ENCODE assay signal across 8 mouse cellular contexts in the genomic region with DNA sequence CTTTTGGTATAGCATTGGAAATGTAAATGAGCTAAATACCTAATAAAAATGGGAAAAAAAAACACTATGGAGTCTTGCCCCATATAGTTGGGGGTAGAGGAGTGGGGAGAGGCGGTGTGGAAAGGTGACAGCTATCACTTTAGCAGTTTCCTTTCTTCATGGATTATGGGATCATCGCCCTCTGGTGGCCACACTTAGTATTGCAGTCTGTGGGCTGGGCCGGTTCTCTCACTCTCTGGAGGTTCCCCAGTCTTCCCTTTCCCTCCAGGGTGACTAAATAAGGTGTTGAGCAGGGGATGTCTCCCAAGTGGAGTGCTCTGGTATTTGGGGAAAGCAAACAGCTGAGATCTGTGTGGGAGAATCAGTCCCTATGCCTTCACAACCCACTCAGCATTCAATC. TPM values are rescaled to one million over a fixed set of nuclear protein-coding genes. Genes with fewer than 3 reads are reported as not detected.
A peak's percentile ranks its signal among the peaks of the same experiment; 100 is the strongest.
DNase-seq lines count a peak whose midpoint lies in the region; ATAC-seq and TF ChIP-seq lines count a peak whose summit lies in the region.

No protein-coding gene starts in this region.

- H3K36me3 ChIP-seq in C2C12 (ENCODE audit: control insufficient read depth, insufficient read depth): no peaks in the 10 kb centered on the region
- no peaks in the 10 kb centered on the region for H3K36me3 ChIP-seq in kidney, postnatal 0 days (ENCODE audit: insufficient read depth, low read length)
- H3K36me3 ChIP-seq in liver, embryonic 13.5 days: no peaks in the 10 kb centered on the region

- H3K4me3 ChIP-seq in C2C12 (ENCODE audit: insufficient read depth, poor library complexity, severe bottlenecking): no peak overlapping the region
- no peak overlapping the region for H3K4me3 ChIP-seq in cortical plate, adult 2 months (ENCODE audit: insufficient read depth, low read length)
- H3K4me3 ChIP-seq in kidney, postnatal 0 days (replicated peaks; ENCODE audit: low read depth, low read length): no peak overlapping the region
- H3K4me3 ChIP-seq in liver, embryonic 13.5 days (replicated peaks): no peak overlapping the region

- H3K27ac ChIP-seq in cortical plate, adult 2 months (ENCODE audit: insufficient read depth, low read length): no peak overlapping the region
- no peak overlapping the region for H3K27ac ChIP-seq in kidney, postnatal 0 days
- no peak overlapping the region for H3K27ac ChIP-seq in liver, embryonic 13.5 days

- no peaks in the 10 kb centered on the region for H3K79me2 ChIP-seq in C2C12 (ENCODE audit: control insufficient read depth, insufficient read depth)

- TF ChIP-seq CTCF in C2C12 (IDR thresholded peaks at IDR 0.05; ENCODE audit: control insufficient read depth, insufficient read depth, insufficient read length): peak; percentile 72
- peak; percentile 76 for TF ChIP-seq CTCF in cortical plate, adult 2 months (IDR thresholded peaks at IDR 0.05; ENCODE audit: extremely low read depth, insufficient read depth, low read length)
- TF ChIP-seq CTCF in kidney, postnatal 0 days (IDR thresholded peaks at IDR 0.05; ENCODE audit: low read depth): peak; percentile 91

- DNase-seq in adrenal gland, adult (ENCODE audit: inconsistent age in 2 of 2, low spot score in 1 of 2): peak; percentile 73 to 93
- peak; percentile 64 for DNase-seq in gastrocnemius, postnatal 14 days
- peak; percentile 57 for DNase-seq in kidney, postnatal 0 days (ENCODE audit: low spot score)
- peak; percentile 42 for DNase-seq in liver, embryonic 13.5 days
- DNase-seq in ovary, postnatal 36 days (ENCODE audit: low spot score): peak; percentile 69
- peak; percentile 80 for DNase-seq in thymus, postnatal 14 days

- intact Hi-C loops in gastrocnemius, postnatal 14 days (cut with DNase I; ENCODE audit: low total_unique reads): no loop called here

- TF ChIP-seq POLR2A in cortical plate, adult 2 months (IDR thresholded peaks at IDR 0.05; ENCODE audit: extremely low read depth, insufficient read depth, low read length): no peak

- 7% methylated on average over 3 of the region's 3 CpGs for WGBS in kidney, postnatal 0 days
- 5% methylated on average over 3 of the region's 3 CpGs for WGBS in liver, embryonic 13.5 days (ENCODE audit: insufficient replicate concordance)

- H3K27me3 ChIP-seq in C2C12 (ENCODE audit: control insufficient read depth, insufficient read depth, insufficient read length): no peaks in the 10 kb centered on the region
- H3K27me3 ChIP-seq in kidney, postnatal 0 days (ENCODE audit: insufficient read depth, low read length): no peaks in the 10 kb centered on the region
- no peaks in the 10 kb centered on the region; the same call in 1 of the 2 replicates for H3K27me3 ChIP-seq in liver, embryonic 13.5 days

- no peaks in the 10 kb centered on the region for H3K79me3 ChIP-seq in C2C12 (ENCODE audit: low read depth)

- no peaks in the 10 kb centered on the region for H3K4me1 ChIP-seq in cortical plate, adult 2 months (ENCODE audit: control insufficient read depth, insufficient read depth, low read length)
- no peaks in the 10 kb centered on the region for H3K4me1 ChIP-seq in kidney, postnatal 0 days (replicated peaks; ENCODE audit: insufficient read depth, low read length)
- H3K4me1 ChIP-seq in liver, embryonic 13.5 days (replicated peaks): peaks cover 8% of the 10 kb centered on the region

- no peak for ATAC-seq in kidney, postnatal 0 days (replicated peaks; ENCODE audit: low FRiP score, low read depth)
- no peak for ATAC-seq in liver, embryonic 13.5 days (ENCODE audit: low read depth)

- no peaks in the 10 kb centered on the region for H3K9me3 ChIP-seq in kidney, postnatal 0 days (replicated peaks; ENCODE audit: low read length)
- no peaks in the 10 kb centered on the region for H3K9me3 ChIP-seq in liver, embryonic 13.5 days (replicated peaks)

- H3K9ac ChIP-seq in kidney, postnatal 0 days (ENCODE audit: low read depth, low read length): no peak overlapping the region
- H3K9ac ChIP-seq in liver, embryonic 13.5 days: no peak overlapping the region

- no peak overlapping the region for H3ac ChIP-seq in C2C12 (ENCODE audit: control insufficient read depth, insufficient read length, low read depth)

- H3K4me2 ChIP-seq in kidney, postnatal 0 days (ENCODE audit: low read length): no peak overlapping the region
- H3K4me2 ChIP-seq in liver, embryonic 13.5 days: no peak overlapping the region

TF ChIP-seq in C2C12, 6 proteins besides CTCF, POLR2A, EP300 and RAD21:
- no peak for TF ChIP-seq USF1 (IDR thresholded peaks at IDR 0.05; ENCODE audit: low read depth)
- no peak for TF ChIP-seq FOSL1 (IDR thresholded peaks at IDR 0.05; ENCODE audit: insufficient read depth, low read length, poor library complexity, severe bottlenecking)
- no peak for TF ChIP-seq MYOD1 (IDR thresholded peaks at IDR 0.05; ENCODE audit: control insufficient read depth, insufficient read length, low read depth)
- no peak for TF ChIP-seq MYOG (IDR thresholded peaks at IDR 0.05; ENCODE audit: control insufficient read depth, extremely low read depth, insufficient read length)
- no peak for TF ChIP-seq CEBPB (IDR thresholded peaks at IDR 0.05; ENCODE audit: low read depth)
- no peak for TF ChIP-seq MAX (IDR thresholded peaks at IDR 0.05)

RNA-seq across cellular contexts. Expression of a gene that starts 33.1 kb away (rescaled TPM):
- polyA plus RNA-seq in C2C12 (2012; fragmentation: generic; extraction: Trizol): 13.8 TPM
- 55.2 TPM in 2 replicates for polyA plus RNA-seq in cortical plate, adult 2 months (2012; rRNA removed)
- total RNA-seq in gastrocnemius, postnatal 14 days (2021): 10 to 100 TPM; 11.2 to 11.5 TPM
- polyA plus RNA-seq in kidney, postnatal 0 days (2015; fragmentation: Nextera tagmentation; extraction: Ambion mirVana): 41.2 and 46.2 TPM in 2 replicates
- 3.2 and 4.1 TPM in 2 replicates for polyA plus RNA-seq in liver, embryonic 13.5 days (2015; fragmentation: Nextera tagmentation; extraction: Ambion mirVana)
